Mouse (Mus musculus): ENCODE data around the gene Nrros.

DNA sequence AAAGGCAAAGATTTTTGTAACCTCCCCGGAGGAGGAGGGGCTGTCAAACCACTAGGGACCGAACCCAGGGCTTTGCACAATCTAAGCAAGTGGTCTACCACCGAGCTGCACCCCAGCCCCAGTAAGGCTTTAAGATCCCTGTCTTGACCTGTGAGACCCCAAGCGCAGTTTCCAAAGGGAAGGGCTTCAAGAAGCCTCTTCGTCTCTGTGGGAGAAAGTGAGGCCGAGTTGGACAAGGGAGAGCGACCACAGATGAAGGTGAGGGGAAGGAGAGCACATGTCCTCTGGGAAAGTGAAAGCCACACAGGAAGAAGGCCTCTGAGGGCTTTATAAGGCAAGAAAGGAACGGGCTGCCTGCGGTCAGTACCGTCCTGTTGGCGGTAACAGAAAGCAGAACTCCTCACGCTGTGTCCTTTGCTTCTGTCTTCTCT lies 24.6 kb upstream of the Nrros start:
- no peak for TF ChIP-seq NANOG (IDR thresholded peaks at IDR 0.05; ENCODE audit: borderline replicate concordance, low read length)
- TF ChIP-seq CTCF (conservative IDR thresholded peaks at IDR 0.05; ENCODE audit: low read length) = no peak
